Mouse (Mus musculus) embryo, embryonic 11.5 days (tissue): ENCODE results near the gene Hoxd1.

ENCODE experiments used
- DNase-seq: peaks from one replicate; pipeline ENCODE4 v3.0.0-alpha.2; 2012; ENCODE audit warnings: low read depth, low spot score

The Hoxd1 gene

GRCm38 (mm10) chr2:74732513-74733316 lies 30.1 kb upstream of the Hoxd1 start:
- no peak for DNase-seq

- no peak for DNase-seq
Measured at GRCm38 (mm10) chr2:74733317-74733661, 29.5 kb upstream of the Hoxd1 start.

GRCm38 (mm10) chr2:74733765-74734164 lies 29.0 kb upstream of the Hoxd1 start:
- DNase-seq = no peak

- DNase-seq = no peak
Measured at GRCm38 (mm10) chr2:74734451-74734850, 28.3 kb upstream of the Hoxd1 start.

GRCm38 (mm10) chr2:74734996-74735811 lies 27.6 kb upstream of the Hoxd1 start:
- DNase-seq = no peak

GRCm38 (mm10) chr2:74735851-74736687 lies 26.7 kb upstream of the Hoxd1 start:
- no peak for DNase-seq

- no peak for DNase-seq
Measured at GRCm38 (mm10) chr2:74736688-74737577, 25.8 kb upstream of the Hoxd1 start.

- no peak for DNase-seq
Measured at GRCm38 (mm10) chr2:74737578-74738070, 25.2 kb upstream of the Hoxd1 start.

- no peak for DNase-seq
Measured at GRCm38 (mm10) chr2:74738623-74739475, 23.9 kb upstream of the Hoxd1 start.

GRCm38 (mm10) chr2:74739476-74739800 lies 23.3 kb upstream of the Hoxd1 start:
- no peak for DNase-seq

GRCm38 (mm10) chr2:74739869-74740268 lies 22.9 kb upstream of the Hoxd1 start:
- DNase-seq = no peak

GRCm38 (mm10) chr2:74740311-74741091 lies 22.3 kb upstream of the Hoxd1 start:
- no peak for DNase-seq

- DNase-seq = no peak
Measured at GRCm38 (mm10) chr2:74741252-74741978, 21.4 kb upstream of the Hoxd1 start.

- no peak for DNase-seq
Measured at GRCm38 (mm10) chr2:74741979-74742277, 20.9 kb upstream of the Hoxd1 start.

- no peak for DNase-seq
Measured at GRCm38 (mm10) chr2:74745540-74746297, 17.1 kb upstream of the Hoxd1 start.

GRCm38 (mm10) chr2:74746298-74746921 lies 16.4 kb upstream of the Hoxd1 start:
- DNase-seq = no peak

- DNase-seq = no peak
Measured at GRCm38 (mm10) chr2:74747006-74747405, 15.8 kb upstream of the Hoxd1 start.
